Mouse (Mus musculus): ENCODE data around the gene Adamts2.

- TF ChIP-seq CTCF (IDR thresholded peaks at IDR 0.05; ENCODE audit: low read depth) (no peak), EP300 (IDR thresholded peaks at IDR 0.05; ENCODE audit: low read depth) (no peak)
Observed at GRCm38 (mm10) chr11:50672866-50673265, 71.0 kb downstream of the Adamts2 start.

Data from heart, postnatal 0 days (tissue).